Mouse (Mus musculus) spleen, postnatal 4 days (tissue): ENCODE measurements around the gene Spata4.
"Not testable (repeated sequence)": the region's sequence is repeated elsewhere in the genome, so short reads cannot be mapped to it uniquely, and the experiment has no call there.

Experiments used
- DNase-seq, 2 experiments: peaks; one replicate each; pipeline ENCODE4 v3.0.0; 2022; ENCODE audit warnings: low spot score in 2 of 2

Spata4 gene

GRCm38 (mm10) chr8:54600671-54601251, at the start of gene Spata4:
Gene Spata4, plus strand, starts transcription at chr8:54600781.
- no peak for DNase-seq

GRCm38 (mm10) chr8:54554921-54555320, 45.7 kb upstream of the Spata4 start:
- no peak for DNase-seq

- no peak for DNase-seq
These were observed 38.4 kb upstream of the Spata4 start for GRCm38 (mm10) chr8:54562137-54562536.

- no peak for DNase-seq
These were observed 35.4 kb upstream of the Spata4 start for GRCm38 (mm10) chr8:54565181-54565580.

GRCm38 (mm10) chr8:54565603-54566260, 34.8 kb upstream of the Spata4 start:
- DNase-seq, result no peak

- DNase-seq, result no peak
These were observed 33.4 kb upstream of the Spata4 start for GRCm38 (mm10) chr8:54567168-54567567.

GRCm38 (mm10) chr8:54570618-54571609, 29.7 kb upstream of the Spata4 start:
- DNase-seq, result no peak

GRCm38 (mm10) chr8:54581436-54581835, 19.1 kb upstream of the Spata4 start:
- DNase-seq, result no peak

GRCm38 (mm10) chr8:54582886-54583285, 17.7 kb upstream of the Spata4 start:
- DNase-seq, result no peak

GRCm38 (mm10) chr8:54594634-54595033, 5.9 kb upstream of the Spata4 start:
- DNase-seq, result no peak

- no peak for DNase-seq
These were observed 4.5 kb upstream of the Spata4 start for GRCm38 (mm10) chr8:54596051-54596450.

GRCm38 (mm10) chr8:54596940-54597339, 3.6 kb upstream of the Spata4 start:
- DNase-seq, result no peak

GRCm38 (mm10) chr8:54597386-54597785, 3.2 kb upstream of the Spata4 start:
- DNase-seq, result no peak

- DNase-seq, result no peak
These were observed 2.9 kb downstream of the Spata4 start for GRCm38 (mm10) chr8:54603440-54603839.

GRCm38 (mm10) chr8:54609336-54609735, 8.8 kb downstream of the Spata4 start:
- no peak for DNase-seq

GRCm38 (mm10) chr8:54610238-54610637, 9.7 kb downstream of the Spata4 start:
- DNase-seq, result no peak

GRCm38 (mm10) chr8:54616710-54617109, 16.1 kb downstream of the Spata4 start:
- not testable (repeated sequence) for DNase-seq

- no peak for DNase-seq
These were observed 38.1 kb downstream of the Spata4 start for GRCm38 (mm10) chr8:54638634-54639033.
